Comparison of ENCODE assay signal across 28 mouse cellular contexts in the genomic region with DNA sequence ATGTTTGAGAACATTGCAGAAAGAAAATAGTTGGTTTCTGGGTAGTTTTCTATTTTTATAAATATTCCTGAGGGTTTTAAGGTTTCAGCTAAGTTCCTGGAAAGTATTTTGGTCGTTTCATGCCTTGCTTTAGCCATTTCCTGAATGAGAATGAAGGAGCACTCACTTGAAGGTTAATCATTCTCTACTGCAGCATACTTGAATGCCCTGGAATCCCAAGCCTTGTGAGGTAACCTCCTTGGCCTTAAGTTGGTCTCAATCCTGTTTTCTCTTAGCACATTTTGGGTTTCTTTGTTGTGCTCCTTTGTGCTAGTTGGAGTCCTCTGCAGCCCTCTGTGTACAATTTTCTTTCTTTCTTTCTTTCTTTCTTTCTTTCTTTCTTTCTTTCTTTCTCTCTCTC.
DNase-seq lines count a peak whose midpoint lies in the region; ATAC-seq and TF ChIP-seq lines count a peak whose summit lies in the region.
"Had no signal": no experiment of that assay in that cellular context is flagged by ENCODE, and none has a peak within 500 bp of the region (broad histone marks: within the 10 kb centered on the region; RNA-seq: fewer than 3 reads in every experiment).

No protein-coding gene starts in this region.

- no peak overlapping the region for H3K4me3 ChIP-seq in kidney, embryonic 14.5 days (ENCODE audit: low read length)
- H3K4me3 ChIP-seq in embryonic facial prominence, embryonic 10.5 days = no peak overlapping the region
- H3K4me3 ChIP-seq in liver, postnatal 0 days (ENCODE audit: low read depth, low read length) = no peak overlapping the region
- H3K4me3 ChIP-seq in midbrain, embryonic 14.5 days (replicated peaks; ENCODE audit: low read depth, low read length) = no peak overlapping the region
- H3K4me3 ChIP-seq: erythroblast, embryonic 14.5 days; forebrain, embryonic 12.5 days; hindbrain, embryonic 10.5 days; hindbrain, embryonic 15.5 days; layer of hippocampus, adult 2 months; liver, embryonic 12.5 days; megakaryocyte, embryonic 14.5 days; midbrain, embryonic 12.5 days; neural tube, embryonic 13.5 days; stomach, embryonic 15.5 days had no signal

- H3K4me2 ChIP-seq in kidney, embryonic 14.5 days (replicated peaks; ENCODE audit: low read depth, low read length) = no peak overlapping the region
- no peak overlapping the region for H3K4me2 ChIP-seq in liver, postnatal 0 days (ENCODE audit: low read depth, low read length)
- no peak overlapping the region for H3K4me2 ChIP-seq in midbrain, embryonic 14.5 days (ENCODE audit: low read length)
- H3K4me2 ChIP-seq: forebrain, embryonic 12.5 days; hindbrain, embryonic 15.5 days; liver, embryonic 12.5 days; midbrain, embryonic 12.5 days; neural tube, embryonic 13.5 days; stomach, embryonic 15.5 days had no signal

- TF ChIP-seq CTCF in Patski (IDR thresholded peaks at IDR 0.05) = no peak
- no peak for TF ChIP-seq CTCF in liver, postnatal 0 days (IDR thresholded peaks at IDR 0.05; ENCODE audit: low read depth)

- H3K27ac ChIP-seq in kidney, embryonic 14.5 days (ENCODE audit: low read depth, low read length) = peak overlapping the region; percentile 83; the same call in 1 of the 2 replicates
- H3K27ac ChIP-seq in embryonic facial prominence, embryonic 10.5 days (replicated peaks) = no peak overlapping the region
- no peak overlapping the region for H3K27ac ChIP-seq in liver, postnatal 0 days (ENCODE audit: low read depth)
- no peak overlapping the region for H3K27ac ChIP-seq in midbrain, embryonic 14.5 days (replicated peaks; ENCODE audit: low read depth, low read length)
- H3K27ac ChIP-seq: forebrain, embryonic 12.5 days; hindbrain, embryonic 10.5 days; hindbrain, embryonic 15.5 days; layer of hippocampus, adult 2 months; liver, embryonic 12.5 days; midbrain, embryonic 12.5 days; neural tube, embryonic 13.5 days; stomach, embryonic 15.5 days had no signal

- POLR2A ChIA-PET in Patski (lab: Charles Lee) = no interaction called here

- no peak overlapping the region for H3K9ac ChIP-seq in kidney, embryonic 14.5 days (ENCODE audit: low read depth, low read length)
- H3K9ac ChIP-seq in liver, postnatal 0 days (replicated peaks) = no peak overlapping the region
- H3K9ac ChIP-seq in midbrain, embryonic 14.5 days (replicated peaks; ENCODE audit: low read length) = no peak overlapping the region
- H3K9ac ChIP-seq: forebrain, embryonic 12.5 days; forebrain, postnatal 0 days; hindbrain, embryonic 15.5 days; liver, embryonic 12.5 days; midbrain, embryonic 12.5 days; neural tube, embryonic 13.5 days; stomach, embryonic 15.5 days had no signal

- ATAC-seq in Patski = peak; percentile 92
- 0 out of 2 replicates have a peak, but pooled peaks have one; percentile 62 for ATAC-seq in kidney, embryonic 14.5 days (ENCODE audit: low FRiP score, low TSS enrichment)
- no peak for ATAC-seq in liver, postnatal 0 days
- no peak for ATAC-seq in midbrain, embryonic 14.5 days (ENCODE audit: low FRiP score, low TSS enrichment)
- ATAC-seq: CD4-positive, CD25-positive, alpha-beta regulatory T cell, adult 4 months; forebrain, postnatal 0 days; inflammation-experienced regulatory T-cells, adult 6 months; liver, embryonic 12.5 days had no signal

- in situ Hi-C loops in Patski (cut with MboI; ENCODE audit: low pct_unique_long_range_greater_than_20kb) = no loop called here

- H3K4me1 ChIP-seq in kidney, embryonic 14.5 days (ENCODE audit: control insufficient read depth, insufficient read depth, low read length) = no peaks in the 10 kb centered on the region
- no peaks in the 10 kb centered on the region for H3K4me1 ChIP-seq in embryonic facial prominence, embryonic 10.5 days
- H3K4me1 ChIP-seq in liver, postnatal 0 days (ENCODE audit: insufficient read depth) = no peaks in the 10 kb centered on the region
- H3K4me1 ChIP-seq in midbrain, embryonic 14.5 days (ENCODE audit: control insufficient read depth, insufficient read depth, low read length) = no peaks in the 10 kb centered on the region
- H3K4me1 ChIP-seq: forebrain, embryonic 12.5 days; hindbrain, embryonic 10.5 days; hindbrain, embryonic 15.5 days; liver, embryonic 12.5 days; megakaryocyte, embryonic 14.5 days; midbrain, embryonic 12.5 days; neural tube, embryonic 13.5 days; stomach, embryonic 15.5 days had no signal

- TF ChIP-seq EP300 in liver, postnatal 0 days (IDR thresholded peaks at IDR 0.05; ENCODE audit: low read depth) = no peak

- H3K9me3 ChIP-seq in kidney, embryonic 14.5 days (ENCODE audit: control insufficient read depth, low read length) = no peaks in the 10 kb centered on the region
- no peaks in the 10 kb centered on the region for H3K9me3 ChIP-seq in embryonic facial prominence, embryonic 10.5 days
- no peaks in the 10 kb centered on the region for H3K9me3 ChIP-seq in liver, postnatal 0 days (ENCODE audit: low read length)
- no peaks in the 10 kb centered on the region for H3K9me3 ChIP-seq in midbrain, embryonic 14.5 days (ENCODE audit: control insufficient read depth, low read length)
- H3K9me3 ChIP-seq: forebrain, embryonic 12.5 days; hindbrain, embryonic 10.5 days; hindbrain, embryonic 15.5 days; liver, embryonic 12.5 days; megakaryocyte, embryonic 14.5 days; midbrain, embryonic 12.5 days; neural tube, embryonic 13.5 days; stomach, embryonic 15.5 days had no signal

- H3K36me3 ChIP-seq in kidney, embryonic 14.5 days (ENCODE audit: control insufficient read depth, insufficient read depth, low read length) = no peaks in the 10 kb centered on the region
- no peaks in the 10 kb centered on the region for H3K36me3 ChIP-seq in embryonic facial prominence, embryonic 10.5 days (replicated peaks)
- no peaks in the 10 kb centered on the region for H3K36me3 ChIP-seq in liver, postnatal 0 days (replicated peaks; ENCODE audit: insufficient read depth, low read length)
- H3K36me3 ChIP-seq in midbrain, embryonic 14.5 days (ENCODE audit: control insufficient read depth, insufficient read depth, low read length) = no peaks in the 10 kb centered on the region
- H3K36me3 ChIP-seq: forebrain, embryonic 12.5 days; hindbrain, embryonic 10.5 days; hindbrain, embryonic 15.5 days; liver, embryonic 12.5 days; midbrain, embryonic 12.5 days; neural tube, embryonic 13.5 days; stomach, embryonic 15.5 days had no signal

- H3K27me3 ChIP-seq in Patski = no peaks in the 10 kb centered on the region
- H3K27me3 ChIP-seq in kidney, embryonic 14.5 days (ENCODE audit: control insufficient read depth, insufficient read depth, low read length) = no peaks in the 10 kb centered on the region
- H3K27me3 ChIP-seq in embryonic facial prominence, embryonic 10.5 days (replicated peaks; ENCODE audit: low read depth, poor library complexity, severe bottlenecking) = no peaks in the 10 kb centered on the region
- no peaks in the 10 kb centered on the region for H3K27me3 ChIP-seq in liver, postnatal 0 days (ENCODE audit: insufficient read depth, low read length)
- H3K27me3 ChIP-seq in midbrain, embryonic 14.5 days (ENCODE audit: control insufficient read depth, insufficient read depth, low read length) = no peaks in the 10 kb centered on the region
- H3K27me3 ChIP-seq: forebrain, embryonic 12.5 days; hindbrain, embryonic 15.5 days; liver, embryonic 12.5 days; megakaryocyte, embryonic 14.5 days; midbrain, embryonic 12.5 days; neural tube, embryonic 13.5 days; stomach, embryonic 15.5 days had no signal

- peak; percentile 17 for DNase-seq in Patski (ENCODE audit: low read depth, low spot score)
- DNase-seq in kidney, postnatal 14 days = peak; percentile 35
- peak; percentile 29 for DNase-seq in lung, postnatal 10 days
- no peak for DNase-seq in embryonic facial prominence, embryonic 10.5 days (ENCODE audit: low spot score)
- DNase-seq in liver, postnatal 0 days = no peak
- no peak for DNase-seq in midbrain, embryonic 14.5 days
- DNase-seq: adrenal gland, postnatal 25 days; cerebellum, adult 18-20 months; cerebellum, postnatal 10 days; forebrain, postnatal 0 days; gastrocnemius, postnatal 10 days; heart, postnatal 14 days; left cerebral cortex, postnatal 4 days; retina, postnatal 1 day; right cerebral cortex, postnatal 14 days had no signal

- 32% methylated on average over 1 of the region's 1 CpGs for WGBS in kidney, embryonic 14.5 days
- 48% methylated on average over 1 of the region's 1 CpGs for WGBS in embryonic facial prominence, embryonic 10.5 days
- WGBS in liver, postnatal 0 days (ENCODE audit: insufficient replicate concordance) = 10% methylated on average over 1 of the region's 1 CpGs
- WGBS in midbrain, embryonic 14.5 days = 49% methylated on average over 1 of the region's 1 CpGs

- CTCF ChIA-PET in Patski (lab: Charles Lee) = no interaction called here

Comparison
In these comparisons a context has a peak if more than half of its experiments do, and no peak if none do; other contexts are left out.
1. ATAC-seq: peak in Patski (single experiment) and kidney, embryonic 14.5 days (single experiment); none in liver, postnatal 0 days (single experiment) and midbrain, embryonic 14.5 days (single experiment).
2. DNase-seq: peak in Patski (single experiment), kidney, postnatal 14 days (single experiment) and lung, postnatal 10 days (single experiment); none in embryonic facial prominence, embryonic 10.5 days (single experiment), liver, postnatal 0 days (single experiment) and midbrain, embryonic 14.5 days (single experiment).